Mouse (Mus musculus) layer of hippocampus, postnatal 25 days (tissue): ENCODE data around the gene Hoxa9. TPM values are rescaled to one million over a fixed set of nuclear protein-coding genes. Genes with fewer than 3 reads are reported as not detected.

ENCODE experiments used
- DNase-seq, 2 experiments: peaks; one replicate each; pipeline ENCODE4 v3.0.0; 2022; ENCODE audit warnings: mixed read lengths in 2 of 2, low spot score in 1 of 2; ENCODE audit errors: extremely low spot score in 1 of 2
- total RNA-seq, 2 experiments: library from RNA; stranded (reverse); gene quantifications; 2 replicates each; pipeline ENCODE4 v1.2.3; 2021

Hoxa9 gene
- total RNA-seq, 2 experiments from 2014 or later: not detected

GRCm38 (mm10) chr6:52232984-52233545 lies 2.2 kb upstream of the Hoxa9 start:
- no peak for DNase-seq

- DNase-seq: no peak
Measured at GRCm38 (mm10) chr6:52232568-52232965, 1.7 kb upstream of the Hoxa9 start.

GRCm38 (mm10) chr6:52231885-52232567 lies 1.1 kb upstream of the Hoxa9 start:
- no peak for DNase-seq

DNA sequence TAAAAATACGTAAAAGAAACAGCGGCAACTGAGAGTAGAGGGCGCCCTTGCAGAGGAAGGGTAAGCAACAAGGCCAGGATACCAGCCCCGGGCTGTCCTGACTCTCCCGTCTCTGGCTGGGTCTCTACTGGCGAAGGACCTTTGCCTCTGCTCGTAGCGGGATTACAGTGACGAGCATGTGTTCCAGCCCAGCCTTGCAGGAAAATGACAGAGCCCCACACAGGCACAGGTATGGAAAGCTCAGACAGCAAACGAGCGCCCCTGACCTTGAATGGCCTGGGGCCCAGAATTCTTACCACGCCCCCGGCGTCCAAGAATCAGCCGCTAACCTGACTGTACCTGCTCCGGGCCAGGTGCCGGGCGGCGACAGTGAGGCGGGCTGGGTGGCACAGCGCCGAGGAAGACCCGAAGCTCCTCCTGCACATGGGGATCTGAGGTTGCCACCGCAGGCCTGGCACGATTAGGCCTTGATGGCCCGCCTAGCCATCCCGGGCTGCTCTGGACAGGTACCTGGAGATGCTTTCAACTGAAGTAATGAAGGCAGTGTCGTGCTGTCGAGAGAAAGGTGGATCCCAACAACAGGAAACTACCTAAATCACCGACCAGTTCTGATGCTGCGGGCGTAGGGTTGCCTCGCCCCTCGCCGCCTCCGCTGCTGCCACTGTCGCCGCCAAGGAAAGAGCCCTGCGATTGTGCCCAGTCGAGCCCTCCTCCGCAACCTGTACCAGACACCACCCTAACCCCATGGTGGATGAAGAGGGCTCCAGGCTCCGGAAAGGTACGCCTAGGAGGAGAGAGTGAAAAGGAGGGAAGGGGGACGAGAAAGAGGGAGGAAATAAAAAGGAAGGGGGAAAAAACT lies 1.1 kb downstream of the Hoxa9 start:
- DNase-seq: no peak

DNA sequence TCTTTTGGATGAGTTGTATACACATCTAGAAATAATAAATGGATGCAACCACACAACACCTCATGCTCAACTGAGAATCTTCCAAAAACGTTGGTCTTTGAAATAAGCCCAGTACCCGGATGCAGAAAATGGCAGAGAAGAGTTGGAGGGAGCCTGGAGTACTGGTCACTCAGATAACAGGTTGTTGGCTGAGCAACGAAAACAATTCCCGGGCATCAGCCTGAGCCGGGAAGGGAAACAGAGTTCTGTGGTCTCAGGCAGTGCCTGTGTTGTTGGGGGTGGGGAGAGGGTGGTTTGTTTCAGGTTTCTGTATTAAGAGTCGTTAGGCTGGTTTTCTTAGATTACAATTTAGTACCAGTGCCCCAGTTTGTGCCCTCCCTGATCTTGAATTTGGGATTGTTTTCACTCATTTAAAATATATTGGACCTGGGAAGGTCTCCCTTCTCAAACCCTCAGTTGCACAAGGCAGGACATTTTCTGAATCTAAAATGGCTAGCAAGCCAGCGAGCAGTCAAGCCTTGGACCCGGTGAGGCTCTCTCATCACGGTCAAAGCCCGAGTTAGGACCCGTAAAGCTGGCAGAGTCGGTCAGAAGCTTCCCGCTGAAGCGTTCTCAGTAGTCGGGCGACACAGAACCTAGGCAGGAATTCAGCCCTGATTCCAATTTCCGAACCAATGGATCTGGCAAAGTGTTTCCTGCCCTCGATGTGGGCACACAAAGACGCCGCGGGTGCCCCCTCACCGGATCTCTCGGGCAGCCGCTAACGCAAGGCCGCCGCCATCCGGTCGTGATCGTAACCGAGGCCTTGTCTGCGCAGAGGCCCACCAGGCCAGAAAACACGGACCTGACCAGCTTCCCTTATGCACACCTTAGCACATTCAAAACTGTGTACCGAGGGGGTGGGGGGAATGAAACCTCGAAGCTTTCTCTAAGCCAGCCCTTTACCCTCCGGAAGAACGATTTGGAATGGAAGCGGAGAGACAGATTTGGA lies 2.1 kb downstream of the Hoxa9 start:
- DNase-seq: no peak

DNA sequence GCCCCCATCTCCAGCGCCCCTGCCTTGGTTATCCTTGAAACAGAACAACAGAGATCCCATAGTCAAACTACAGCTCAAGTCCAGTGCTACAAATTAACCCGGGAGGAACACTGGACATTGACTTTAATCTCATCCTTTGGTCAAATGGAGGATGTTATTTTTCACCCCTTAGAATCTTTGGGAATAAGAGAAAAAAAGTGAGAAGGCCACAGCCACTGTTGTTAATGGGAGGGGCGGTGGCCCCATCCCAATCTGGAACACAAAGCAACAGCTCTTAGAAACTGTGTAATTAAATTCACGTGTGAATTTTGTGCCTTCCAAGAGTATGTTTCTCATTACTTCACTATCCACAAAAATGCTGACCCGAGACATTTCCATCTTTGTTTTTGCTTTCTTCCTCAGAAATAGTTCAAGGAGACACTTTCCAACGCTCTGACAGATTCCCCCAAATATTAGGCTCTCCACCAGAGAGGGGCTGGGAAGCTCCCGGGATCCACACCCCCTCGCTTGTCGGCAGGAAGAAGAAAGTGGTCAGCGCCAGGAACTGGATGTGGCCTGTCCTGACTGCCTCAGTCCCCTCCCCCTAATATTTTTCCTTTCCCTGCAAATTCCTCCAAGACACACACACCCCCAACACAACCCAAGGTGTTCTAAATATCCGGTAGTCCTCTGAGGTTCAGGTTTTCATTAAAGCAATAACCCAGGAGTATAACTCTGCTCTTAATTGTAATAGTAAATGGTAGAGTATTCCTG lies 3.2 kb downstream of the Hoxa9 start:
- DNase-seq: no peak

DNA sequence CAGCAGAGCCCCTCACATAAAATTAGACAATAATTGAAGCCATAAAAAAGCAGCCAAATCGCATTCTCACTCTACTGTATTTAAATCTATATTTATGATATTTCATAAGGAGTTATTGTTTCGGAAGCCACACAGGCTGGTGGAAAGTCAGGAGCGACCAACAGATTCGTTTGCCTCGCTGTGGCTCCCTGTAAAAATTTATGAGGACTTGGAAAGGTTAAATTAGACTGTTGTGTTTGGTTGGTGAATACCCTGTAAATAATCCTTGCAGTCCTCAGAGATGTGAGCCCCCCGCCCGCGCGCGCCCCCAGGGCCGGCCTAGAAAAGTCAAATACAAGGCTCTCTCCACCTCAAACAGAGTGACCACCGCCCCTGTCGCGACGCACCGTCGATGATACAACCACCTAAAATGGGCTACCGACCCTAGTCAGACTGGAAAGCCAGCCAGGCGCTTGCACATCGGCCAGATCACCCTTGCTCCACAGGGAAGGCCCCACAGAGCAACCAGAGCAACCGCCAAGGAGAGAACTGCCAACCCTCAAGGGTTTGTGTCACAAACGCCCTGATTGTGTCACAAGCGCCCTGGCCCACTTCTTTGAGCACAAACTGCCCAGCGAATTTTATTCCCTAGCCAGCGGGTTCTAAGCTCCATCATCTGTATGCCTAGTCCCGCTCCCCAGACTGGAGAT lies 4.2 kb downstream of the Hoxa9 start:
- no peak for DNase-seq

DNA sequence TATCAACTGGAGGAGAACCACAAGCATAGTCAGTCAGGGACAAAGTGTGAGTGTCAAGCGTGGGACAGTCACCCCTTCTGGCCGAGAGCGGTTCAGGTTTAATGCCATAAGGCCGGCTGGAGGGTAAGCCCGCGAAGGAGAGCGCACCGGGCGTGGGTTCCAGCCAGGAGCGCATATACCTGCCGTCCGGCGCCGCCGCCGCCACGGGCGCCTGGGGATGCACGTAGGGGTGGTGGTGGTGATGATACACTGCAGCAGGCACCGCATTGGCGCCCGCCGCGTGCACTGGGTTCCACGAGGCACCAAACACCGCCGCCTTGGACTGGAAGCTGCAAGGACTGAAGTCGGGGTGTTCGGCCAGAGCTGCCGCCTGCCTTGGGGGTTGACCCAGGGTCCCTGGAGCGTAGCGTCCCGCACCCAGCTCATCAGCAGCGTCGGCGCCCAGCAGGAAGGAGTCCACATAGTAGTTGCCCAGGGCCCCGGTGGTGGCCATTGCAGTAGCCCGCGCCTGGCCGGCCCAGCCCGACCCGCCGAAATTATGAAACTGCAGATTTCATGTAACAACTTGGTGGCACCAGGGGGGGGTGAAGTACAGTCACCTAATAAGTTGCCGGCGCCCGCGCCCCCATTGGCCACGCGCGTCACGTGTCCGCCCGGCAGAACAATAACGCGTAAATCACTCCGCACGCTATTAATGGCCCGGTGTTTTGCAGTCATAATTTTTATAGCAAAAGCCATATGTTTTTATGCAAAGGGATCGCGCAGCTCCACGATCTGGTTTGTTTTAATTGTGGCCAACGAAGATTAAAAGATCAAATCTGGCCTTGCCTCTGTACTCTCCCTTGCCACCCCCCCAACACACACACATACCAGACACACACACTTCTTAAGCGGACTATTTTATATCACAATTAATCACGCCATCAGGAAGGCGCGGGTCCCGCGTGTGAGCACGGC lies 5.0 kb downstream of the Hoxa9 start:
- no peak for DNase-seq

GRCm38 (mm10) chr6:52224895-52225611 lies 5.8 kb downstream of the Hoxa9 start:
- no peak for DNase-seq

DNA sequence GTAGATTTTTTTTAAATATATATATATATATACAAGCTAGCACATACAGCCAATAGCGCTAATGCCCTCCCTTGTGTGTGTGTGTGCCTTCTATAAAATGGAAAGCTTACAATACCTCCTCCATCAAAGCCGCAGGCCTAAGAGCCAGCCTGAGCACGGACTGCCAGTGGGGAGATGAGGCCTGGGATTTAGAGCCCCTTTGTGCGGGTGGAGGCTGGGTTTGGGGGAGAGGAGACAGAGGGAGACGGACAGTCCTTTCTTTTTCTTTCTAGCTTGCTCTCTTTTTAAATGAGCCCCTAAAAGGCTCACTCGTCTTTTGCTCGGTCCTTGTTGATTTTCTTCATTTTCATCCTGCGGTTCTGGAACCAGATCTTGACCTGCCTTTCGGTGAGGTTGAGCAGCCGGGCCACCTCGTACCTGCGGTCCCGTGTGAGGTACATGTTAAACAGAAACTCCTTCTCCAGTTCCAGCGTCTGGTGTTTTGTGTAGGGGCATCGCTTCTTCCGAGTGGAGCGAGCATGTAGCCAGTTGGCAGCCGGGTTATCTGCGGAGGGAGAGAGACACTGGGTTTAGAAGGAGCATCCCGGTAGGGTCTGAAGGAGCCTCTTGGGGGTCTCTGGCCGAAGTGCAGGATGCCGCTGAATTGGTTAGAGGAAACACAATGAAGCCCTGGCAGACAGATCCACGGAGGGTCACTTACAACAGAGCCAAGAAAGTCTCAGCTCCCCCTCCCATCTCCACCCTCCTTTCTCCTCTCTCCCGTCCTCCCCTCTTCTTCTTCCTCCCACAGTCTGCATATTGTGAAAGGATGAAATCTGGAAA lies 6.7 kb downstream of the Hoxa9 start:
- DNase-seq: no peak

GRCm38 (mm10) chr6:52222729-52223128 lies 8.2 kb downstream of the Hoxa9 start:
- DNase-seq: no peak

- no peak for DNase-seq
Measured at GRCm38 (mm10) chr6:52221993-52222685, 8.8 kb downstream of the Hoxa9 start.

GRCm38 (mm10) chr6:52221337-52221992 lies 9.4 kb downstream of the Hoxa9 start, which contains the start of gene Hoxa7:
Gene Hoxa7, minus strand, starts transcription at chr6:52221854.
- DNase-seq: peak; percentile 70 to 88

DNA sequence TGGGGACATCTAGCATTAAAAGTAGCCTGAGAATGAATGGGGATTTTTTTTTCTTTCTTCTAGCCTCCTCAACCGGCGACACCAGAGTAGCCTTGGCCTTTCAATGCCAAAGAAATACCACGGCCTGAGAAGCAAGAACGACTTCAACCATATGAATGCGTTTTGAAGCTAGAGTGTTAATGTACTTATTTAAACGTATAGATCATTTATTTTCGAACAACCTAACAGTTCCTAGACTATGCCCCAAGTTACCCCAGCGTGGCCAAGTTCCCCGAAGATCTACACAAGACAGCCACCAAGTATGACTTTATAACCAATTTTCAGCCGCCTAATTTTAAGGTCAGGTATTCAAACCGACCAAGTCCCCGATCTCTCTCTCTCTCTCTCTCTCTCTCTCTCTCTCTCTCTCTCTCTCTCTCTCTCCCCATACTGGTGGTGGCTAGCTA lies 10.0 kb downstream of the Hoxa9 start:
- DNase-seq: no peak
